ENCODE assay signal across 8 mouse cellular contexts in genomic region chr5:148550393-148550792, GRCm38 (mm10). TPM values are rescaled to one million over a fixed set of nuclear protein-coding genes. Genes with fewer than 3 reads are reported as not detected.
DNase-seq lines count a peak whose midpoint lies in the region; ATAC-seq and TF ChIP-seq lines count a peak whose summit lies in the region.

No protein-coding gene starts in this region.

- intact Hi-C loops in gastrocnemius, postnatal 36 days (cut with DNase I): loop anchor here (5.0 kb wide), 2 partner anchors 157 to 242 kb away; no protein-coding TSS in a partner anchor

- under 1% methylated on average over 6 of the region's 6 CpGs for WGBS in hindbrain, embryonic 12.5 days
- 7% methylated on average over 6 of the region's 6 CpGs for WGBS in liver, embryonic 11.5 days

- H3K4me1 ChIP-seq in hindbrain, embryonic 12.5 days: peaks cover 40% of the 10 kb centered on the region
- peaks cover 53% of the 10 kb centered on the region for H3K4me1 ChIP-seq in liver, embryonic 11.5 days (replicated peaks; ENCODE audit: control insufficient read depth, insufficient read depth, low read length)

- peak overlapping the region; percentile 52 for H3K9ac ChIP-seq in hindbrain, embryonic 12.5 days
- peak overlapping the region; percentile 34; the same call in 1 of the 2 replicates for H3K9ac ChIP-seq in liver, embryonic 11.5 days (ENCODE audit: low read depth, low read length)

- no peak for ATAC-seq in hindbrain, embryonic 12.5 days (ENCODE audit: low FRiP score)
- ATAC-seq in liver, embryonic 11.5 days (replicated peaks; ENCODE audit: low FRiP score): no peak

- no peak for TF ChIP-seq CTCF in C2C12 (IDR thresholded peaks at IDR 0.05; ENCODE audit: control insufficient read depth, insufficient read depth, insufficient read length)

- H3K79me2 ChIP-seq in C2C12 (ENCODE audit: control insufficient read depth, insufficient read depth): peaks cover 65% of the 10 kb centered on the region

- DNase-seq in cerebellum, adult 9-11 months: peak; percentile 42
- no peak for DNase-seq in cerebellum, adult 11-12 months
- peak; percentile 21 for DNase-seq in embryo, embryonic 9.5 days (ENCODE audit: extremely low spot score)
- no peak for DNase-seq in liver, embryonic 11.5 days (ENCODE audit: low spot score)
- DNase-seq in naive thymus-derived CD4-positive, alpha-beta T cell, adult 2 months (ENCODE audit: low read depth): peak; percentile 48
- no peak for DNase-seq in gastrocnemius, postnatal 36 days

- no peaks in the 10 kb centered on the region for H3K9me3 ChIP-seq in hindbrain, embryonic 12.5 days (replicated peaks)
- H3K9me3 ChIP-seq in liver, embryonic 11.5 days (ENCODE audit: control insufficient read depth, low read length): no peaks in the 10 kb centered on the region

- H3K27ac ChIP-seq in hindbrain, embryonic 12.5 days: no peak overlapping the region
- no peak overlapping the region for H3K27ac ChIP-seq in liver, embryonic 11.5 days (ENCODE audit: low read depth, low read length)

- H3K4me2 ChIP-seq in hindbrain, embryonic 12.5 days (replicated peaks): peak overlapping the region; percentile 64
- peak overlapping the region; percentile 98 for H3K4me2 ChIP-seq in liver, embryonic 11.5 days

- H3K27me3 ChIP-seq in C2C12 (ENCODE audit: control insufficient read depth, insufficient read depth, insufficient read length): no peaks in the 10 kb centered on the region
- H3K27me3 ChIP-seq in hindbrain, embryonic 12.5 days: 0 out of 2 replicates have a peak, but pooled peaks cover 4% of the 10 kb centered on the region
- H3K27me3 ChIP-seq in liver, embryonic 11.5 days (replicated peaks; ENCODE audit: control insufficient read depth, insufficient read depth, low read length): peaks cover 3% of the 10 kb centered on the region; the same call in 1 of the 2 replicates

- H3K79me3 ChIP-seq in C2C12 (ENCODE audit: low read depth): peaks cover 56% of the 10 kb centered on the region

- peak overlapping the region; percentile 35 for H3ac ChIP-seq in C2C12 (ENCODE audit: control insufficient read depth, insufficient read length, low read depth)

- H3K36me3 ChIP-seq in C2C12 (ENCODE audit: control insufficient read depth, insufficient read depth): no peaks in the 10 kb centered on the region
- no peaks in the 10 kb centered on the region for H3K36me3 ChIP-seq in hindbrain, embryonic 12.5 days
- H3K36me3 ChIP-seq in liver, embryonic 11.5 days (ENCODE audit: control insufficient read depth, insufficient read depth, low read length): no peaks in the 10 kb centered on the region

- peak overlapping the region; percentile 76 for H3K4me3 ChIP-seq in C2C12 (ENCODE audit: insufficient read depth, poor library complexity, severe bottlenecking)
- H3K4me3 ChIP-seq in hindbrain, embryonic 12.5 days: peak overlapping the region; percentile 59
- peak overlapping the region; percentile 84 for H3K4me3 ChIP-seq in liver, embryonic 11.5 days (ENCODE audit: low read depth, low read length)

TF ChIP-seq in C2C12, 6 proteins besides CTCF, POLR2A, EP300 and RAD21:
- no peak for TF ChIP-seq MYOG (IDR thresholded peaks at IDR 0.05; ENCODE audit: control insufficient read depth, extremely low read depth, insufficient read length)
- no peak for TF ChIP-seq MAX (IDR thresholded peaks at IDR 0.05)
- TF ChIP-seq USF1 (IDR thresholded peaks at IDR 0.05; ENCODE audit: low read depth): no peak
- TF ChIP-seq FOSL1 (IDR thresholded peaks at IDR 0.05; ENCODE audit: insufficient read depth, low read length, poor library complexity, severe bottlenecking): no peak
- no peak for TF ChIP-seq MYOD1 (IDR thresholded peaks at IDR 0.05; ENCODE audit: control insufficient read depth, insufficient read length, low read depth)
- TF ChIP-seq CEBPB (IDR thresholded peaks at IDR 0.05; ENCODE audit: low read depth): no peak

RNA-seq across cellular contexts. Expression of gene Ubl3, which starts 2.2 kb away (rescaled TPM):
- 19.1 TPM for polyA plus RNA-seq in C2C12 (2012; fragmentation: generic; extraction: Trizol)
- polyA plus RNA-seq in hindbrain, embryonic 12.5 days (2016; fragmentation: Nextera tagmentation; extraction: Ambion mirVana): 93.4 and 107 TPM in 2 replicates
- polyA plus RNA-seq in liver, embryonic 11.5 days (2014; fragmentation: Nextera tagmentation; extraction: Ambion mirVana): 40.1 and 43.1 TPM in 2 replicates
- 100 to 1,000 TPM; 103 to 116 TPM for total RNA-seq in gastrocnemius, postnatal 36 days (2021)

Comparison
In these comparisons a context has a peak if more than half of its experiments do, and no peak if none do; other contexts are left out.
1. DNase-seq: peak in cerebellum, adult 9-11 months (single experiment), embryo, embryonic 9.5 days (single experiment) and naive thymus-derived CD4-positive, alpha-beta T cell, adult 2 months (single experiment); none in cerebellum, adult 11-12 months (single experiment), liver, embryonic 11.5 days (single experiment) and gastrocnemius, postnatal 36 days (0 of 2).
2. Peak in every context shown above with its lines, with median percentiles within 50 percentile points of each other: H3K4me3 ChIP-seq.